Mouse (Mus musculus) embryo, embryonic 11.5 days (tissue): ENCODE results near the gene Rtn3.
"Not testable (repeated sequence)": the region's sequence is repeated elsewhere in the genome, so short reads cannot be mapped to it uniquely, and the experiment has no call there.

Source experiments
- DNase-seq: peaks from one replicate; pipeline ENCODE4 v3.0.0-alpha.2; 2012; ENCODE audit warnings: low read depth, low spot score

The Rtn3 gene

GRCm38 (mm10) chr19:7422656-7423027 is 60.4 kb downstream of the Rtn3 start:
- no peak for DNase-seq

GRCm38 (mm10) chr19:7421602-7422591 is 61.2 kb downstream of the Rtn3 start:
- no peak for DNase-seq

GRCm38 (mm10) chr19:7420841-7421601 is 62.1 kb downstream of the Rtn3 start:
- no peak for DNase-seq

GRCm38 (mm10) chr19:7420108-7420507 is 63.0 kb downstream of the Rtn3 start:
- no peak for DNase-seq

- DNase-seq: no peak
Measured at GRCm38 (mm10) chr19:7419134-7419533, 63.9 kb downstream of the Rtn3 start.

GRCm38 (mm10) chr19:7417911-7418849 is 64.9 kb downstream of the Rtn3 start:
- no peak for DNase-seq

- no peak for DNase-seq
Measured at GRCm38 (mm10) chr19:7416834-7417735, 66.0 kb downstream of the Rtn3 start, which contains the start of gene 2700081O15Rik. Gene 2700081O15Rik (plus strand): TSS chr19:7417625.

- DNase-seq: no peak
Measured at GRCm38 (mm10) chr19:7415916-7416833, 66.9 kb downstream of the Rtn3 start.

- no peak for DNase-seq
Measured at GRCm38 (mm10) chr19:7412361-7412760, 70.7 kb downstream of the Rtn3 start.

- DNase-seq: no peak
Measured at GRCm38 (mm10) chr19:7404623-7405229, 78.4 kb downstream of the Rtn3 start.

GRCm38 (mm10) chr19:7400635-7401034 is 82.4 kb downstream of the Rtn3 start:
- no peak for DNase-seq

- DNase-seq: not testable (repeated sequence)
Measured at GRCm38 (mm10) chr19:7398898-7399297, 84.2 kb downstream of the Rtn3 start.

- DNase-seq: not testable (repeated sequence)
Measured at GRCm38 (mm10) chr19:7396867-7397826, 85.9 kb downstream of the Rtn3 start.

GRCm38 (mm10) chr19:7388488-7388887 is 94.6 kb downstream of the Rtn3 start:
- DNase-seq: no peak

- no peak for DNase-seq
Measured at GRCm38 (mm10) chr19:7386042-7386441, 97.0 kb downstream of the Rtn3 start.

GRCm38 (mm10) chr19:7382903-7383865 is 99.9 kb downstream of the Rtn3 start, which contains the start of gene Spindoc:
Gene Spindoc (minus strand): TSS chr19:7382994.
- peak; percentile 89 for DNase-seq
